Mouse (Mus musculus) neutrophil, adult 83 days (primary cell): ENCODE results near the gene Psma4. TPM values are rescaled to one million over a fixed set of nuclear protein-coding genes. Genes with fewer than 3 reads are reported as not detected.

Source experiments
- total RNA-seq, 2 experiments: library from RNA; stranded (reverse); gene quantifications; one replicate each; pipeline ENCODE4 v1.2.4; 2023

Gene Psma4
- total RNA-seq: 10 to 100 TPM; 75.5 to 82.9 TPM

GRCm38 (mm10) chr9:54950575-54951321 lies at the start of gene Psma4, which contains the start of gene AY074887:
Gene Psma4, plus strand, starts transcription at chr9:54950790.
Gene AY074887, minus strand, starts transcription at chr9:54950998.

GRCm38 (mm10) chr9:54917010-54917677 lies 33.4 kb upstream of the Psma4 start, which contains the start of gene Hykk:
Gene Hykk, plus strand, starts transcription at chr9:54917283.

GRCm38 (mm10) chr9:54980674-54981073 lies 30.1 kb downstream of the Psma4 start, which contains the start of gene Chrna5:
Gene Chrna5, plus strand, starts transcription at chr9:54980880.

Other genes with a start within 250 kb of the Psma4 start
- 10 to 100 TPM; 25.1 to 28.1 TPM for gene Wdr61, start 216.3 kb upstream of the Psma4 start, total RNA-seq
- not detected for gene Crabp1, start 186.0 kb upstream of the Psma4 start, total RNA-seq
- gene Ireb2, start 87.0 kb upstream of the Psma4 start, total RNA-seq: 10 to 100 TPM; 34.7 to 36.1 TPM
- gene Hykk, start 33.5 kb upstream of the Psma4 start, total RNA-seq: under 1 TPM in 1 of 2 experiments, not detected in 1; 0.13 TPM
- gene AY074887, start 208 bp downstream of the Psma4 start, total RNA-seq: not detected
- not detected for gene Chrna5, start 30.1 kb downstream of the Psma4 start, total RNA-seq
- gene Chrna3, start 75.8 kb downstream of the Psma4 start, total RNA-seq: not detected
- gene Chrnb4, start 98.0 kb downstream of the Psma4 start, total RNA-seq: under 1 TPM in 1 of 2 experiments, not detected in 1; 0.24 TPM
- 10 to 100 TPM; 29.2 to 33.4 TPM for gene Ube2q2, start 198.1 kb downstream of the Psma4 start, total RNA-seq